Mouse (Mus musculus) hindbrain, embryonic 11.5 days (tissue): ENCODE measurements around the gene Fam120b. TPM values are rescaled to one million over a fixed set of nuclear protein-coding genes. Genes with fewer than 3 reads are reported as not detected.

Experiments used
- ATAC-seq: fragments of 200-750 bp; cut with Nextera tagmentation; 2 replicates; pipeline ENCODE4 v1.8.0; 2017; ENCODE audit warnings: mild to moderate bottlenecking, moderate TSS enrichment, moderate library complexity; ENCODE audit not compliant: low FRiP score
- DNase-seq: peaks from one replicate; pipeline ENCODE4 v3.0.0-alpha.2; 2015; ENCODE audit warnings: low spot score
- H3K27ac ChIP-seq: fragments of 300-500 bp; sonication (generic); 2 replicates; pipeline ENCODE4 v1.5.1; 2014; ENCODE audit warnings: mild to moderate bottlenecking, low read depth, low read length
- H3K27me3 ChIP-seq: fragments of 300-500 bp; sonication (generic); 2 replicates; pipeline ENCODE4 v1.6.1; 2014; ENCODE audit warnings: mild to moderate bottlenecking, low read length, moderate library complexity, mixed read lengths; ENCODE audit not compliant: control insufficient read depth, insufficient read depth
- H3K36me3 ChIP-seq: fragments of 300-500 bp; sonication (generic); 2 replicates; pipeline ENCODE4 v1.6.1; 2014; ENCODE audit warnings: mild to moderate bottlenecking, low read length, moderate library complexity, mixed read lengths; ENCODE audit not compliant: control insufficient read depth, insufficient read depth
- H3K4me1 ChIP-seq: fragments of 300-500 bp; sonication (generic); replicated peaks from 2 replicates; pipeline ENCODE4 v1.6.1; 2014; ENCODE audit warnings: low read length, mixed read lengths; ENCODE audit not compliant: control insufficient read depth, insufficient read depth
- H3K4me2 ChIP-seq: fragments of 300-500 bp; sonication (generic); replicated peaks from 2 replicates; pipeline ENCODE4 v1.6.1; 2014; ENCODE audit warnings: mild to moderate bottlenecking, low read depth, low read length
- H3K4me3 ChIP-seq: fragments of 300-500 bp; sonication (generic); 2 replicates; pipeline ENCODE4 v1.5.1; 2014; ENCODE audit warnings: low read depth, low read length
- H3K9ac ChIP-seq: fragments of 300-500 bp; sonication (generic); 2 replicates; pipeline ENCODE4 v1.6.1; 2014; ENCODE audit warnings: low read depth, low read length
- H3K9me3 ChIP-seq: fragments of 300-500 bp; sonication (generic); 2 replicates; pipeline ENCODE4 v1.6.1; 2016; ENCODE audit warnings: low read length; ENCODE audit not compliant: control insufficient read depth
- WGBS: fragments of 180-500 bp; shearing (Covaris S2); extraction: QIAGEN DNeasy Blood & Tissue Kit; methylation state at CpG from one replicate; pipeline ENCODE4 v1.1.7; 2014; 5-methylcytosine and 5-hydroxymethylcytosine counted together
- polyA plus RNA-seq: library from polyadenylated mRNA; unstranded; fragments of >200 nt; fragmentation: Nextera tagmentation; extraction: Ambion mirVana; gene quantifications from 2 replicates; pipeline ENCODE4 v1.2.1, GENCODE M21; 2014

The Fam120b gene
- polyA plus RNA-seq, 1 experiment from 2014 or later: 34.7 TPM

- ATAC-seq (no peak), DNase-seq (no peak)
- H3K4me2 ChIP-seq: no peak overlapping the region
- no peaks in the 10 kb centered on the region for H3K4me1 ChIP-seq
- H3K27ac ChIP-seq: no peak overlapping the region
- no peaks in the 10 kb centered on the region for H3K9me3 ChIP-seq
- H3K36me3 ChIP-seq: no peaks in the 10 kb centered on the region
- H3K27me3 ChIP-seq: no peaks in the 10 kb centered on the region
- H3K4me3 ChIP-seq: no peak overlapping the region
- 89% methylated on average over 2 of the region's 2 CpGs for WGBS
- H3K9ac ChIP-seq: no peak overlapping the region
Observed at GRCm38 (mm10) chr17:15456595-15456994, 60.6 kb downstream of the Fam120b start.

- H3K4me2 ChIP-seq: no peak overlapping the region
- H3K4me3 ChIP-seq: no peak overlapping the region
- H3K9me3 ChIP-seq: no peaks in the 10 kb centered on the region
- H3K9ac ChIP-seq: no peak overlapping the region
- H3K27ac ChIP-seq: no peak overlapping the region
- DNase-seq (no peak), ATAC-seq (no peak)
- WGBS: 86% methylated on average over 4 of the region's 4 CpGs
- no peaks in the 10 kb centered on the region for H3K27me3 ChIP-seq
- H3K36me3 ChIP-seq: no peaks in the 10 kb centered on the region
- no peaks in the 10 kb centered on the region for H3K4me1 ChIP-seq
Observed at GRCm38 (mm10) chr17:15459761-15460160, 63.8 kb downstream of the Fam120b start.

- no peak overlapping the region for H3K4me3 ChIP-seq
- no peaks in the 10 kb centered on the region for H3K9me3 ChIP-seq
- H3K4me2 ChIP-seq: no peak overlapping the region
- ATAC-seq: no peak
- no peak for DNase-seq
- no peaks in the 10 kb centered on the region; the same call in 1 of the 2 replicates for H3K36me3 ChIP-seq
- H3K27me3 ChIP-seq: no peaks in the 10 kb centered on the region
- H3K9ac ChIP-seq: no peak overlapping the region
- 94% methylated on average over 6 of the region's 6 CpGs for WGBS
- no peaks in the 10 kb centered on the region for H3K4me1 ChIP-seq
- H3K27ac ChIP-seq: no peak overlapping the region
Observed at GRCm38 (mm10) chr17:15461921-15462495, 66.0 kb downstream of the Fam120b start.

GRCm38 (mm10) chr17:15467669-15468068, 71.7 kb downstream of the Fam120b start:
- H3K27me3 ChIP-seq: no peaks in the 10 kb centered on the region
- no peak overlapping the region for H3K4me3 ChIP-seq
- no peak overlapping the region for H3K9ac ChIP-seq
- no peaks in the 10 kb centered on the region for H3K4me1 ChIP-seq
- ATAC-seq: peak; percentile 57; the same call in 1 of the 2 replicates
- peaks cover 7% of the 10 kb centered on the region for H3K36me3 ChIP-seq
- no peak overlapping the region for H3K27ac ChIP-seq
- DNase-seq: peak; percentile 92
- H3K9me3 ChIP-seq: no peaks in the 10 kb centered on the region
- 28% methylated on average over 5 of the region's 5 CpGs for WGBS
- H3K4me2 ChIP-seq: no peak overlapping the region

GRCm38 (mm10) chr17:15472671-15473070, 76.7 kb downstream of the Fam120b start:
- Histone ChIP-seq H3K27me3 (no peaks in the 10 kb centered on the region), H3K27ac (no peak overlapping the region), H3K9me3 (no peaks in the 10 kb centered on the region), H3K4me2 (no peak overlapping the region), H3K4me1 (no peaks in the 10 kb centered on the region), H3K36me3 (peaks cover 13% of the 10 kb centered on the region), H3K4me3 (no peak overlapping the region), H3K9ac (no peak overlapping the region)
- no peak for DNase-seq
- WGBS: 92% methylated on average over 4 of the region's 4 CpGs
- ATAC-seq: no peak

Other genes with a start within 250 kb of the Fam120b start
- gene Dll1, start 19.3 kb upstream of the Fam120b start, polyA plus RNA-seq: 59.6 and 64.3 TPM in 2 replicates
- gene Psmb1, start 103.5 kb downstream of the Fam120b start, polyA plus RNA-seq: 275 and 283 TPM in 2 replicates
- 72.1 and 76.7 TPM in 2 replicates for gene Tbp, start 103.7 kb downstream of the Fam120b start, polyA plus RNA-seq
- gene Pdcd2, start 131.1 kb downstream of the Fam120b start, polyA plus RNA-seq: 66.9 and 68.3 TPM in 2 replicates
- 0.85 and 1.7 TPM in 2 replicates for gene Prdm9, start 168.2 kb downstream of the Fam120b start, polyA plus RNA-seq